Mouse (Mus musculus): ENCODE measurements at regions not wholly inside any gene's neighbourhood (a gene's known extent, or its start where the extent isn't known, plus 50 kb on each side); places are given as distances from the start of the nearest gene placed in this dataset.
"Not testable (repeated sequence)": the region's sequence is repeated elsewhere in the genome, so short reads cannot be mapped to it uniquely, and the experiment has no call there.

GRCm38 (mm10) chr19:51355701-51356100 lies 677.3 kb upstream of the Sorcs1 start:
- intact Hi-C loops (cut with DNase I): no loop called here

DNA sequence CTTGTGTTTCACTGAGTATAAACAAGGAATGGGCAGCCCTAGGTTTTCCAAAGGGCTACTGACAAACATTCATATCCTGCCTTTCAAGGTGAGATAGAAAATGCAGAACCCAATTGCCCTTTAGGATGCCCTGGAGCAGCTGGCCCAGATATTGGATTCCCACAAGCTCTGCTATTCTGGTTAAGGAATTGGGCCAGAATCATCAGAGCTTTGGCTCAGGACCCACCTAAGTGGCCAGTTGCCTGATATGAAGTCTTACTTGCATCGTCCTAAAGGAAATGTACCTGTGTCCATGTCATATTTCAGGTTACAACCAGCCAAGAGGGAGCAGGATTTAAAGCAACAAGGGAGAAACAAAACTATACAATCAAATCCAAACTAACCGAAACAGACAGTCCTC lies 662.0 kb upstream of the Sorcs1 start:
- intact Hi-C loops (cut with DNase I): no loop called here

DNA sequence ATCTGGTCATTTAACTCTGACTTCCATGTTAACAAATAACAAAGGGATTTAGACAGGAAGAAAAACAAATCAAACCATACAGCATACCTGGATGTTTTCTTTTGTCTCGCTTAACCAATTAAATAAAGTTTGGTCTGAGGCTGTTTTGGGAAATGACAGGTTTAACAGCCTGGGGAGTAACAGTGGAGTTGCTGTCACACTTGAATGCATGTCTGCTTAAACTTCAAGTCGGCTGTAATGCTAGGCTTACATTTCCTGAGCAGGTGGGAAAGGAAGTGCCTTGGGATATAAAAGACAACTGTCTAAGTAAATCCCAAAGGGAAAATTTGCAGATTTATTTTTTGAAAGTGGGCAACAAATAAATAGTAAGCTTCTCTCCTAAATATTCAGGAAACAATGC lies 651.6 kb upstream of the Sorcs1 start:
- intact Hi-C loops (cut with DNase I): no loop called here

DNA sequence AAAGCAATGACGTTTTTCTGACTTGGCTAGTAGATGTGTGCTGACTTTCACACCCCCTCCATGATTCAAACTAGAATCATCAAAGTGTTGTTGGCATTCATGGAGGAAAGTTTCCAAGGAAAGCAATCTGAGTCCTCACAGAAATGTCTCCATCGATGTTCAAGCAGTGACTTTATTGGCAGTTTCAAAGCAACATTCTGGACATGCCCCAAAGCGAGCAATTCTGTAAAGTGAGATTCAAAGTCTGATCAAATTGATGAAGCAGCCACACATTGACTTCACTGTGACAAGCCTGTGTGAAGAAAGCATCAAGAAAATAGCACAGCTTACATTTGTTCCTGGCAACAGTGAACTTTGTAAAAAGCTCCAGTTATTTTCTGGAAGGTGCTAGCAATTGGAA lies 625.3 kb upstream of the Sorcs1 start:
- intact Hi-C loops (cut with DNase I): no loop called here

- intact Hi-C loops (cut with DNase I): not testable (repeated sequence)
Observed at GRCm38 (mm10) chr19:51296631-51297030, 618.2 kb upstream of the Sorcs1 start.

DNA sequence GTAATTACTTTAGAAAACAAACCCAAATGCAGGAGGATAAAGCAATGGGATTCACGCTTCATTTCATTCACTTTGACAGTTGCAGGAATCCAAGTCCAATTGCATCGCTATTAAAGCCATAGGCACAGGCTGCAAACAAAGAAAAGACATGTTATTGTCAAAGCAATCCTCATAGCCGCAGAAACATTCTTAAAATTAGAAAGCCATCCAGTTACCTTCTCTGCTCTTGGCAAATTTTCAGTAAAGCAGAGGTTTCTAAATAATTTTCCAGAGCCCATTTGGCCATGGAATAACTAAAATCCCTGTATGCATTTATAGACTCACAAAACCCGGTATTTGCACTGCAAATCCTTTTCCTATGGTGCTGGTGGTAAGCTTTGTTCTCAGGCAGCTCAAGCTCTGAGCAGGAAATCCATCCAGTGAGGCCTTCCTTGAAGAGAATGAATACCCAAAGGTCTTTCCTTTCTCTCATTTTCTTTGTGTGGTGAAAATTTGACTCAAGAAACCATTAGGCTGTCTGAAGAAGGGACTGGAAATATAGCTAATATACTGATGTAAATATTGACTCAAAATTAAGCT lies 590.6 kb upstream of the Sorcs1 start:
- intact Hi-C loops (cut with DNase I): no loop called here

DNA sequence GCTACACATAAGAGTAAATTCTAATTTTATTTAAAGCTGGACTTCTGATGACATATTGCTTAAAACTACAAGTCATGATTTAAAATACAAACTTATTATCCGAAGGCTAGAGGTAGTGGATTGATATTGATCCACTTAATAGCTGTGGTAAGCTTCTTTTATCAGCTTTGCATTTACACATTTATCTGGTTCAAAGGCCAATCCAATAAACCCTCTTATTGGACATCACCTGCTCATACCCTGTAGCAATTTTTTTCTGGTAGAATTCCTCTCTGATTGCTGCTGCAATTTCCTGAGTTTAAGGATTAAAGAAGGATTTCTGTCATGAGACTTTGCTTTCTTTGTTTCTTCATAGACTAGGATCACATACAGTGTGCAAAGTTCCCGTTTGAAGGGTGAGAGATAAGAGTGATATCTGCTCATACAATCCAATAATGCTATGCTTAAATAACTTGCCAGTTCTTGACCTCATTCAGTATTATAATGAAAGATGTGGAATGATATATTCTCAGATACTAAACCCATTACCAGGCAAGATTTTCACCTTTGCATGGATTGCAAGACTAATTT lies 561.9 kb upstream of the Sorcs1 start:
- intact Hi-C loops (cut with DNase I): no loop called here

GRCm38 (mm10) chr19:51238181-51238523 lies 559.7 kb upstream of the Sorcs1 start:
- intact Hi-C loops (cut with DNase I): no loop called here

GRCm38 (mm10) chr19:51237509-51238180 lies 559.2 kb upstream of the Sorcs1 start:
- intact Hi-C loops (cut with DNase I): no loop called here

GRCm38 (mm10) chr19:51232525-51232924 lies 554.1 kb upstream of the Sorcs1 start:
- intact Hi-C loops (cut with DNase I): no loop called here

- intact Hi-C loops (cut with DNase I): no loop called here
Observed at GRCm38 (mm10) chr19:51226932-51227331, 548.5 kb upstream of the Sorcs1 start.

- intact Hi-C loops (cut with DNase I): loop anchor here (2.0 to 5.0 kb wide), 2 partner anchors 264 to 943 kb away; no protein-coding TSS in a partner anchor
Observed at GRCm38 (mm10) chr19:51201391-51201790, 522.9 kb upstream of the Sorcs1 start.

Data from adrenal gland (tissue).